Mouse (Mus musculus): ENCODE measurements around the gene Prune2. TPM values are rescaled to one million over a fixed set of nuclear protein-coding genes. Genes with fewer than 3 reads are reported as not detected.

The Prune2 gene
- polyA plus RNA-seq, 1 experiment from 2014 or later, result 11.6 TPM

DNA sequence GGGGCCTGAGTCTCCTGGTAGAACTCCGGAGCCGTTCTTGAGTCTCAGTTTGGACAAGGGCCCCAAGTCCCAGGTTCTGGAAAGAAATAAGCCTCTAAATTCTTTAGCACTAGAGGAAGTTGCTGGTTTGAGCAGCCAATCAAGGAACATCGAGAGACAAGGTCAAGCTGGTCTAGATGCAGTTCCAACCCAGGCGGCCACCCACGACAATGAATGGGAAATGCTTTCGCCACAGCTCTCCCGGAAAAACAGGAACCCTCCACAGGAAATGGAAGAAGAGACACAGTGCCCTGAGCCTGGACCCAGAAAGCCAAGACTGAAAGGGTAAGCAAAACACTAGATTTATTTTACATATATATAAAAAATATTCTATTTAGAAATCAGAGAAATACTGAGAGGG is 169.5 kb downstream of the Prune2 start:
- Histone ChIP-seq H3K4me2 (ENCODE audit: low read length) (no peak overlapping the region), H3K9me3 (ENCODE audit: control insufficient read depth, low read length) (no peaks in the 10 kb centered on the region), H3K27ac (replicated peaks in 1 of 2; ENCODE audit: control insufficient read depth in 1 of 2, insufficient read depth in 1 of 2, low read depth in 2 of 2, low read length in 2 of 2) (no peak overlapping the region), H3K4me3 (ENCODE audit: control insufficient read depth in 1 of 2, insufficient read depth in 1 of 2, low read depth in 1 of 2, low read length in 2 of 2) (no peak overlapping the region), H3K36me3 (ENCODE audit: control insufficient read depth, insufficient read depth, low read length) (no peaks in the 10 kb centered on the region), H3K4me1 (ENCODE audit: control insufficient read depth in 2 of 2, insufficient read depth in 2 of 2, low read length in 2 of 2) (no peaks in the 10 kb centered on the region; a peak in 1 of 4 replicates), H3K9ac (ENCODE audit: low read length) (no peak overlapping the region), H3K27me3 (ENCODE audit: control insufficient read depth, insufficient read depth, low read length) (no peaks in the 10 kb centered on the region; the same call in 1 of the 2 replicates)
- no peak for ATAC-seq (ENCODE audit: insufficient number of reproducible peaks, insufficient read depth, low FRiP score, low read depth)
- WGBS, result 66% methylated on average over 7 of the region's 7 CpGs

DNA sequence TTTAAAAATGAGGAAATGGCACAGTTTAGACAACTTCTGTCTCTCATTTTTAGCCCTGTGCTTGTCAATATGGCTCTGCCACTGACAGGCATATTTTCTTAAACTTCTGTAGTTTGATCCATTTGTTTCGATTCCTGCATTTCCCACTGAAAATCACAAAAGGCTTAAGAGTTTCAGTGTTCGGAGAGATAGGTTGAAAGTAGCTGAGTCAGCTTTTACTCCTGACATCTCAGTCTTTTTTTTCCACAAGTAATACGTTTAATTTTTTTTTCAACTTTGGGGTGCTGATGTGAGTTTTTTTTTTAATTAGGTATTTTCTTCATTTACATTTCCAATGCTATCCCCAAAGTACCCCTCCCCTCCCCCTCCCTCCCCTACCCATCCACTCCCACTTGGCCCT is 174.6 kb downstream of the Prune2 start:
- Histone ChIP-seq H3K27ac (replicated peaks in 1 of 2; ENCODE audit: control insufficient read depth in 1 of 2, insufficient read depth in 1 of 2, low read depth in 2 of 2, low read length in 2 of 2) (no peak overlapping the region), H3K4me1 (ENCODE audit: control insufficient read depth in 2 of 2, insufficient read depth in 2 of 2, low read length in 2 of 2) (no peaks in the 10 kb centered on the region), H3K4me2 (ENCODE audit: low read length) (no peak overlapping the region), H3K4me3 (ENCODE audit: control insufficient read depth in 1 of 2, insufficient read depth in 1 of 2, low read depth in 1 of 2, low read length in 2 of 2) (no peak overlapping the region), H3K36me3 (ENCODE audit: control insufficient read depth, insufficient read depth, low read length) (no peaks in the 10 kb centered on the region), H3K9me3 (ENCODE audit: control insufficient read depth, low read length) (no peaks in the 10 kb centered on the region), H3K9ac (ENCODE audit: low read length) (no peak overlapping the region), H3K27me3 (ENCODE audit: control insufficient read depth, insufficient read depth, low read length) (no peaks in the 10 kb centered on the region)
- ATAC-seq (ENCODE audit: insufficient number of reproducible peaks, insufficient read depth, low FRiP score, low read depth), result no peak
- 83% methylated on average over 3 of the region's 3 CpGs for WGBS

DNA sequence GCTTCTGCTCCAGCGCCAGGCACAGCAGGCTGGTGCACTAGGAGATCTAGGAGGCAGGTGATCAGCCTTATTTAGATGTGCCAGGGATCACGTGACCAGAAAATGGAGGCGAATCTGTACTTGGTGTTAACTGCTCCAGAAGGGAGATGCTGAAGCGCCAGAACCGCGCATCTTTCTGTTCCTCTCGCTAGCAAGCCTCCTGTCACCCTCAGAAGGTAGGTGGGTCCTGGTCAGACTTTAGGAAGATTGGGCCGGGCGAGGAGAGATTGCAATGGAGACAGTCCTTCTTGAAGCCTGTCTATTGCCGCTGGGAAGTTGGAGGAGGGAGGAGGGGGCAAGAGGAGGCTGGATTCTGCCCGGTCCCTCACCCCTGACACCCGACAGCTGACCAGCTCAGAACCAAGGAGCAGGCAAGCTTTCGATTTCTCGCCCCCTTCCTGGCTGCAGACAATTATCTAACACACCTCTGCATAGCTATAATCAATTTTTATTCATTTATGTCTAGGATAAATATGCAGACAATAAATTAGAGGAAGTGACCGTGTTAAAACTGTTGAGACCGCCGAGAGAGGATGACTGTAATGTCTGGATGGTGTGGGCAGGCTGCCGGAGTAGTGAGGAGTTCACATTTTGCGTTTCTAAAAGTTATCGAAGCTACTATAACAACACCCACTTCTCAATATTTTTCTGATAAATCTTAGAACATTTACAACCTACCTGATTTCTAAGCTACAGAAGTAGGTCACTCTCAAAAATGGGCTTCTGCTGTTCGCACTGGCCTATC is 181.0 kb downstream of the Prune2 start:
- Histone ChIP-seq H3K27me3 (ENCODE audit: control insufficient read depth, insufficient read depth, low read length) (no peaks in the 10 kb centered on the region), H3K4me2 (ENCODE audit: low read length) (peak overlapping the region; percentile 62), H3K9me3 (ENCODE audit: control insufficient read depth, low read length) (no peaks in the 10 kb centered on the region), H3K36me3 (ENCODE audit: control insufficient read depth, insufficient read depth, low read length) (no peaks in the 10 kb centered on the region), H3K27ac (replicated peaks in 1 of 2; ENCODE audit: control insufficient read depth in 1 of 2, insufficient read depth in 1 of 2, low read depth in 2 of 2, low read length in 2 of 2) (no peak overlapping the region), H3K4me3 (ENCODE audit: control insufficient read depth in 1 of 2, insufficient read depth in 1 of 2, low read depth in 1 of 2, low read length in 2 of 2) (peak overlapping the region; percentile 46 to 67), H3K4me1 (ENCODE audit: control insufficient read depth in 2 of 2, insufficient read depth in 2 of 2, low read length in 2 of 2) (peaks cover 0 to 5% of the 10 kb centered on the region in 2 experiments; a peak in 1 of 4 replicates), H3K9ac (ENCODE audit: low read length) (peak overlapping the region; percentile 58)
- peak; percentile 71; the same call in 1 of the 2 replicates for ATAC-seq (ENCODE audit: insufficient number of reproducible peaks, insufficient read depth, low FRiP score, low read depth)
- WGBS, result 11% methylated on average over 21 of the region's 21 CpGs

DNA sequence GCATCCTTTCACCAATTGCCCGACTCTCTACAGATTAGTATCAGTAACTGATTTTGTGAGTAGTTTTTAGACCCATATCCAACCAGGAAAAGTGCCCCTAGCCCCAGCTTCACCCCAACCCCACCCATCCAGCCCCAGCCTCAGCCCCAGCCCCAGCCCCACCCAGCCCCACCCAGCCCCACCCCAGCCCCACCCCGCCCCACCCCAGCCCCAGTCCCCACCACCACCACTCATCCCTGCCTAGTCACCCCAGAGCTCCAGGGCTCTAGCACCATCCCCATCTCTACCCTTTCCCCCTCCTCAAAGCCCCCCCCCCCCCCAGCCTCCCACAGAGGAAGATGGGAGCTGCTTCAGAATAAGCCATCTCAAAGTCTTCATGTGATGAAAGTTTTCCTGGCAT is 181.7 kb downstream of the Prune2 start:
- Histone ChIP-seq H3K27ac (replicated peaks in 1 of 2; ENCODE audit: control insufficient read depth in 1 of 2, insufficient read depth in 1 of 2, low read depth in 2 of 2, low read length in 2 of 2) (no peak overlapping the region), H3K27me3 (ENCODE audit: control insufficient read depth, insufficient read depth, low read length) (no peaks in the 10 kb centered on the region), H3K4me2 (ENCODE audit: low read length) (no peak overlapping the region), H3K9ac (ENCODE audit: low read length) (no peak overlapping the region), H3K4me3 (ENCODE audit: control insufficient read depth in 1 of 2, insufficient read depth in 1 of 2, low read depth in 1 of 2, low read length in 2 of 2) (peak overlapping the region in 1 of 2 experiments; percentile 46; a peak in 1 of 4 replicates), H3K4me1 (ENCODE audit: control insufficient read depth in 2 of 2, insufficient read depth in 2 of 2, low read length in 2 of 2) (peaks cover 0 to 5% of the 10 kb centered on the region in 2 experiments; a peak in 1 of 4 replicates), H3K36me3 (ENCODE audit: control insufficient read depth, insufficient read depth, low read length) (no peaks in the 10 kb centered on the region), H3K9me3 (ENCODE audit: control insufficient read depth, low read length) (no peaks in the 10 kb centered on the region)
- ATAC-seq (ENCODE audit: insufficient number of reproducible peaks, insufficient read depth, low FRiP score, low read depth), result no peak
- WGBS, result 43% methylated on average over 2 of the region's 2 CpGs

DNA sequence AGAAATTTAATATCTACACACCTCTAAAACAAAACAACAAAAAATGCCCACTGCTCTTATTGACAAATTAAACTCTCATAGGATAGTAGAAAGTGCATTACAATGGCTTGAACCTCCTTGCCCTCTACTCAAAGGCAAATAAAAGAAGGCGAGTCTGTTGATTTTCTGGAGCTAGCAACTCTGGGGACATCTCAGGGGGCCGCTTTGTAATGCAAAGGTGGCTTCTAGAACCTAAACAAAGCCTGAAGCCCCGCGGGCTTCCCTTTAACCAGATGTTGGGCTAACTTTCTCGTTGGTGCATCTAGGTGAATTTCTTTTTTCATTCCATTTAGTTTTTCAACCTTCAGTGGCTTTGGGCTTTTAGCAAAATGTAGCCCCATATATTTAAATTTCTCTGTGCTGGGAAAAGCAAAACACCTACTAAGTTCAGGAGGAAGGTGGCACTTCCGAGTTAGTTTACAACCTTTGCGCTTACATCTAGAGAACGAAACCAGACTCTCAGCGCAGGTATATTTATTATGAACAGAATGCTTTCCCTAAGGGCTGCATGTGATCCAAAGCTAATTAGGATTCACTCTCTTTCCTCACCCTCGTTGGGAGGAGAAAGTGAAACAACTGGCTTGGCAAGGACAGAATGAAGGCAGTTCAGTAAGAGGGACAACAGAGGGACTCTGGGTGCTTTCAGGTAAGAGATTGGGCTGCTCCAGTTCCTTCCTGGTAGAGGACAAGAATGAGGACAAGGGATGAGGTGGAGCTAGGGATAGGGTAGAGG is 182.4 kb downstream of the Prune2 start:
- H3K4me3 ChIP-seq (ENCODE audit: control insufficient read depth in 1 of 2, insufficient read depth in 1 of 2, low read depth in 1 of 2, low read length in 2 of 2), result no peak overlapping the region
- WGBS, result 38% methylated on average over 10 of the region's 10 CpGs
- H3K27ac ChIP-seq (replicated peaks in 1 of 2; ENCODE audit: control insufficient read depth in 1 of 2, insufficient read depth in 1 of 2, low read depth in 2 of 2, low read length in 2 of 2), result no peak overlapping the region
- no peak overlapping the region for H3K4me2 ChIP-seq (ENCODE audit: low read length)
- H3K9ac ChIP-seq (ENCODE audit: low read length), result no peak overlapping the region
- H3K4me1 ChIP-seq (ENCODE audit: control insufficient read depth in 2 of 2, insufficient read depth in 2 of 2, low read length in 2 of 2), result peaks cover 0 to 5% of the 10 kb centered on the region in 2 experiments; a peak in 1 of 4 replicates
- ATAC-seq (ENCODE audit: insufficient number of reproducible peaks, insufficient read depth, low FRiP score, low read depth), result no peak
- H3K9me3 ChIP-seq (ENCODE audit: control insufficient read depth, low read length), result no peaks in the 10 kb centered on the region
- no peaks in the 10 kb centered on the region for H3K27me3 ChIP-seq (ENCODE audit: control insufficient read depth, insufficient read depth, low read length)
- no peaks in the 10 kb centered on the region for H3K36me3 ChIP-seq (ENCODE audit: control insufficient read depth, insufficient read depth, low read length)

DNA sequence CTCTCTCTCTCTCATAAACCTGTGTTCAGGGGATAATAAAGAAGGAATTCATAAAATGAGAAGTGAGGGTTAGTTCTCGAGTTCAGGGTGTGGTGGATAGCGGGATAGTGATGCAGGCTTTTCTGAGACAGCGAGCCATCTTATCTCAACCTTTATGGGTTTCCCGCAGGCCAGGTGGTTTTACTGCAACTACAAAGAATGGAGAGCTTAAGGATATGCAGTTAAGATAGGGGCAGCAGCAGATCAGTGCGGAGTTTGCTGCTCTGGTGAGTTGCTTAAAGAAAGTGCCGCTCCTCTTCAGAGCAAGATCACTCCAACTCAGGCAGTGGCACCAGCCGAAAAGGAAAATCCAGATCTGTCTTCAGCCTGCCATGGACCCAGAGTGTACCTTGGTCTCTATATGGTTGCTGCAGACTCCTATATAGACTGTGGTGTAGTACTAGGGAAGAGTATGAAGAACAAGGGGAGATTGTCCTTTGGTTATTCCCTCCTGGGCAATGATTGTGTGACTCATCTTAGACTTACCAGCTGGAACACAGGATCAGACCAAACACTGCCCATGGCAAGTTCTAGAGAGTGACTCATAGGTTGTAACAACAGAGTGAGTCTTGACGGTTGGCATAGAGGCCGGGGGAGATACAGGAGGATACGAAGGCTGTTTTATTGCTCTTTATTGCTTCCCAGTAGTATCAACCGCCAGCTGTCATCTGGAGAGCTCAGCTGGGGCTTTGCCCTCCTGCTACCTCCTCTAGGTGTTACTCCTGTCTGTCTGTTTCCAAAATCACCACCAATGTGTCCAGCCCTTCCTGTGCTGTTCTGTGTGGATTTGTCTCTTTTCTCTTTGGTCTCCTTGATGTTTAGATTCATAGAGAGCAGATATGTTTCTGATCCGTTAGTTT is 184.3 kb downstream of the Prune2 start:
- peaks cover 0 to 5% of the 10 kb centered on the region in 2 experiments; a peak in 1 of 4 replicates for H3K4me1 ChIP-seq (ENCODE audit: control insufficient read depth in 2 of 2, insufficient read depth in 2 of 2, low read length in 2 of 2)
- no peaks in the 10 kb centered on the region for H3K9me3 ChIP-seq (ENCODE audit: control insufficient read depth, low read length)
- ATAC-seq (ENCODE audit: insufficient number of reproducible peaks, insufficient read depth, low FRiP score, low read depth), result no peak

DNA sequence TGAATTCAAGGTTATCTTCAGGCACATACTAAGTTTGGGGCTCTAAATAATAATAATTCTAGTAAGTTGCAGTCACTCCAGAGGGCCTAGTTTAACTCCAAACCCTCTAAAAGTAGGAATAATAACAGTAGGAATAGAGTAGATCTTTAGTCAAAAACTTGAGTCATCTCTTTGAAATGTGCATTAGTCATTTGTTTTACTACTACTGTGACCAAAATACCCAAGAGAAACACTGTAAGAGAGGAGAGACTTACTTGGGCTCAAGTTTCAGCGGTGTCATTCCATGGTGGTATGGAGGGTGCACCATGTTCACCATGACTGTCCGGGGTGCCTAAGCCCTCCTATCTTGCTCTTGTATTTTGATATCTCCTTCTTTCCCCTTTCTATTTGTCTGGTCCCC is 187.3 kb downstream of the Prune2 start:
- no peaks in the 10 kb centered on the region for H3K27me3 ChIP-seq (ENCODE audit: control insufficient read depth, insufficient read depth, low read length)
- H3K4me1 ChIP-seq (ENCODE audit: control insufficient read depth in 2 of 2, insufficient read depth in 2 of 2, low read length in 2 of 2), result no peaks in the 10 kb centered on the region
- no peaks in the 10 kb centered on the region for H3K36me3 ChIP-seq (ENCODE audit: control insufficient read depth, insufficient read depth, low read length)
- no peak for ATAC-seq (ENCODE audit: insufficient number of reproducible peaks, insufficient read depth, low FRiP score, low read depth)
- WGBS, result 92% methylated on average over 2 of the region's 2 CpGs
- H3K4me2 ChIP-seq (ENCODE audit: low read length), result no peak overlapping the region
- H3K27ac ChIP-seq (replicated peaks in 1 of 2; ENCODE audit: control insufficient read depth in 1 of 2, insufficient read depth in 1 of 2, low read depth in 2 of 2, low read length in 2 of 2), result no peak overlapping the region
- no peaks in the 10 kb centered on the region for H3K9me3 ChIP-seq (ENCODE audit: control insufficient read depth, low read length)
- no peak overlapping the region for H3K9ac ChIP-seq (ENCODE audit: low read length)
- no peak overlapping the region for H3K4me3 ChIP-seq (ENCODE audit: control insufficient read depth in 1 of 2, insufficient read depth in 1 of 2, low read depth in 1 of 2, low read length in 2 of 2)

More for the DNA sequence above, 184.3 kb downstream of the Prune2 start:
- Histone ChIP-seq H3K27ac (replicated peaks in 1 of 2; ENCODE audit: control insufficient read depth in 1 of 2, insufficient read depth in 1 of 2, low read depth in 2 of 2, low read length in 2 of 2) (no peak overlapping the region), H3K4me3 (ENCODE audit: control insufficient read depth in 1 of 2, insufficient read depth in 1 of 2, low read depth in 1 of 2, low read length in 2 of 2) (no peak overlapping the region), H3K9ac (ENCODE audit: low read length) (no peak overlapping the region), H3K4me2 (ENCODE audit: low read length) (no peak overlapping the region), H3K27me3 (ENCODE audit: control insufficient read depth, insufficient read depth, low read length) (no peaks in the 10 kb centered on the region), H3K36me3 (ENCODE audit: control insufficient read depth, insufficient read depth, low read length) (no peaks in the 10 kb centered on the region)
- WGBS, result 71% methylated on average over 12 of the region's 12 CpGs

Data from heart, embryonic 14.5 days (tissue).